Mouse (Mus musculus): Measurements from ENCODE around the gene Olfr1385. TPM values are rescaled to one million over a fixed set of nuclear protein-coding genes. Genes with fewer than 3 reads are reported as not detected.
"Not testable (repeated sequence)": the region's sequence is repeated elsewhere in the genome, so short reads cannot be mapped to it uniquely, and the experiment has no call there.

Gene Olfr1385
- not detected in 2 replicates for polyA plus RNA-seq (2015; fragmentation: Nextera tagmentation; extraction: Ambion mirVana)

GRCm38 (mm10) chr11:49488770-49489169 lies at the start of gene Olfr1385:
Gene Olfr1385 (plus strand): TSS chr11:49489070.
- WGBS (ENCODE audit: insufficient replicate concordance) = 44% methylated on average over 1 of the region's 1 CpGs
- H3K4me2 ChIP-seq; H3K9me3 ChIP-seq (replicated peaks); H3K27ac ChIP-seq; ATAC-seq (ENCODE audit: low read depth); H3K4me3 ChIP-seq (replicated peaks); H3K36me3 ChIP-seq; H3K4me1 ChIP-seq (replicated peaks); DNase-seq; H3K27me3 ChIP-seq; H3K9ac ChIP-seq: not testable (repeated sequence)

DNA sequence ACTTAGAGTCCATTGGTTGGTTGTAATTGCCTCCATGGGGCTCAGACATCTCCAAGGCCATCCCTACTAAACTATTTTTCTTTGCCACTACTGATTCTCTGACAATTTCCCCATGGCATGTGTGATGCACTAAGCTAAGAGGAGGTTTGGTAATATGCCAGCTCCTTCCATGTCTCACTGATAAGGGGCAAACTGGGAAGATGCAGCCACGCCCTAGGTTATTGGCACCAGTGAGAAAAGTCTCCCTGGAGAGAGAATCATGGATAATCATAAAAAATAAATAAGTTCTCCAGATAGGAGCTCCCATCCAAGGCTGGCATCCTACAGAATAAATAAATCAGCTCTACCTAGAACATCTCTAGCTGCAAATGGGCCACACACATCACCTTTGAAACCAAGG lies 33.8 kb upstream of the Olfr1385 start, which contains the start of gene Olfr1387:
Gene Olfr1387 (plus strand): TSS at position 301 of the 400 bp plus-strand sequence.
- ATAC-seq (ENCODE audit: low read depth) (no peak), DNase-seq (no peak)
- Histone ChIP-seq H3K36me3 (no peaks in the 10 kb centered on the region), H3K4me2 (no peak within 1 kb of the TSS), H3K27ac (no peak within 1 kb of the TSS), H3K9me3 (replicated peaks) (no peaks in the 10 kb centered on the region), H3K27me3 (no peaks in the 10 kb centered on the region), H3K4me3 (replicated peaks) (no peak within 1 kb of the TSS), H3K9ac (no peak within 1 kb of the TSS), H3K4me1 (replicated peaks) (no peaks in the 10 kb centered on the region)
- 55% methylated on average over 1 of the region's 1 CpGs for WGBS (ENCODE audit: insufficient replicate concordance)

DNA sequence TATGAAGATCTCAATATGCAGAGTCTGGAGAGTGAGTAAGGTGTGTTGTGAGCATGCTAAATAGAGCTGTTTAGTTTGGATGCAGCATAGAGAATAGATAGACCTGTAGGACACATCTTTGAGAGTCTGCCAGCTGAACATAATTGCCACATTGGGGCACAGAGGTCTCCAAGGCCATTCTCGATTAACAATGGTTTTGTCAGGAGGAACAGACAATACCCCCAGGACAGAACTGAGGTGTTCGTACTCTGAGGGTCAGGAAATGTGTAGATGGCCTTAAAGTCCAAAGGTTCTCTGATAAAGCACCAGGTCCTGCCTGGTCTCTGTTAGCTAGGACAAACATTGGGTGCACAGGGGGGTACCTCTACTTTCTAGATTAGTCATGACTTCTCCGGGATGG lies 24.1 kb upstream of the Olfr1385 start, which contains the start of gene Olfr1386:
Gene Olfr1386 (plus strand): TSS at position 301 of the 400 bp plus-strand sequence.
- 64% methylated on average over 3 of the region's 3 CpGs for WGBS (ENCODE audit: insufficient replicate concordance)
- not testable (repeated sequence) for DNase-seq; H3K9me3 ChIP-seq (replicated peaks); H3K27me3 ChIP-seq; H3K9ac ChIP-seq; ATAC-seq (ENCODE audit: low read depth); H3K4me2 ChIP-seq; H3K4me3 ChIP-seq (replicated peaks); H3K27ac ChIP-seq; H3K36me3 ChIP-seq; H3K4me1 ChIP-seq (replicated peaks)

GRCm38 (mm10) chr11:49485973-49486372 lies 2.9 kb upstream of the Olfr1385 start:
- H3K9ac ChIP-seq = no peak overlapping the region
- H3K27ac ChIP-seq = no peak overlapping the region
- H3K4me2 ChIP-seq = no peak overlapping the region
- H3K36me3 ChIP-seq = no peaks in the 10 kb centered on the region
- ATAC-seq (ENCODE audit: low read depth) = no peak
- H3K9me3 ChIP-seq (replicated peaks) = no peaks in the 10 kb centered on the region
- no peaks in the 10 kb centered on the region for H3K27me3 ChIP-seq
- no peak for DNase-seq
- no peak overlapping the region for H3K4me3 ChIP-seq (replicated peaks)
- WGBS (ENCODE audit: insufficient replicate concordance) = 41% methylated on average over 4 of the region's 4 CpGs
- no peaks in the 10 kb centered on the region for H3K4me1 ChIP-seq (replicated peaks)

DNA sequence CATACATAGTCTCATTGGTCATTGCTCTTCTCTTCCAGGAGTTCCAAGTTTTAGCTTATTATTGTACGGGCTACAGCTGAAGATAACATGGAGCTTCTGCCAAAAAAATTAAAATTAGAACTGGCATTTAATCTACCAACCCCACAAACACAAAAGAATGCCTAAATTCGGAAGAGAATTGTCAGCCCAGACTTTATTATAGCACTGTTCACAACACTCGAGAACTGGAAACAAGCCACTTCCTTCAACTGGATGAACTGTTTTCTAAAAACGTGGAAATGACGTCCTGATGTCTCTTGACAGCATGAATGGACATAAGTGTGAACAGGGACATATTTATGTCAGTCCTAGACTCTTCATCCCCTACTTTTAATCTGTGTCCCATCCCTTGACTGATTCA lies 29.2 kb downstream of the Olfr1385 start:
- Histone ChIP-seq H3K9me3 (replicated peaks) (no peaks in the 10 kb centered on the region), H3K27me3 (no peaks in the 10 kb centered on the region), H3K4me2 (no peak overlapping the region), H3K27ac (no peak overlapping the region), H3K4me3 (replicated peaks) (no peak overlapping the region), H3K36me3 (no peaks in the 10 kb centered on the region), H3K4me1 (replicated peaks) (no peaks in the 10 kb centered on the region), H3K9ac (no peak overlapping the region)
- 41% methylated on average over 5 of the region's 5 CpGs for WGBS (ENCODE audit: insufficient replicate concordance)
- ATAC-seq (ENCODE audit: low read depth) (no peak), DNase-seq (no peak)

- Histone ChIP-seq H3K27me3 (no peaks in the 10 kb centered on the region), H3K27ac (no peak within 1 kb of the TSS), H3K36me3 (no peaks in the 10 kb centered on the region), H3K4me2 (no peak within 1 kb of the TSS), H3K4me3 (replicated peaks) (no peak within 1 kb of the TSS), H3K9ac (no peak within 1 kb of the TSS), H3K4me1 (replicated peaks) (no peaks in the 10 kb centered on the region), H3K9me3 (replicated peaks) (no peaks in the 10 kb centered on the region)
- ATAC-seq (ENCODE audit: low read depth) = no peak
- DNase-seq = no peak
These were observed 30.5 kb downstream of the Olfr1385 start, which contains the start of gene Olfr1383 for GRCm38 (mm10) chr11:49519348-49519747. Gene Olfr1383 (plus strand): TSS chr11:49519648.

DNA sequence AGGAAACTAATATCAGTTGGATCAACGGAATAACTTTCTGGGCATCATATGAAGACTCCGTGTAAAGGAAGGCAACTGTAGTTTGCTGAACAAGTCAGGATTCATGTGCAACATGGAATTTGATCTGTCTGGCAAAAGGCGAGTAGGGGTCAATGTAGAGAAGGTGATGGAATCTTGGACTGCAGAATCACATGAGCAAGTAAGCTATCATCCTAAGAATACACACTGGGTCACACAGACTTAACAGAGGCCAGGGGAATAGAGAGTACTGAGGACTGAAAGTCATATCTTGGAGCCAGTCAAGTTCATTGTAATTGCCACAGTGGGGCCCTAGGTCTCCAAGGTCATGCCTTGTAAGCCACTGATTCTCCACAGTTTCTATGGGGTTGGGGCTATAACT lies 39.1 kb downstream of the Olfr1385 start, which contains the start of gene Olfr1382:
Gene Olfr1382 (plus strand): TSS at position 301 of the 400 bp plus-strand sequence.
- no peaks in the 10 kb centered on the region for H3K4me1 ChIP-seq (replicated peaks)
- H3K9ac ChIP-seq = no peak within 1 kb of the TSS
- H3K36me3 ChIP-seq = no peaks in the 10 kb centered on the region
- no peak for DNase-seq
- H3K9me3 ChIP-seq (replicated peaks) = no peaks in the 10 kb centered on the region
- H3K4me3 ChIP-seq (replicated peaks) = no peak within 1 kb of the TSS
- no peak within 1 kb of the TSS for H3K4me2 ChIP-seq
- H3K27me3 ChIP-seq = no peaks in the 10 kb centered on the region
- ATAC-seq (ENCODE audit: low read depth) = no peak
- H3K27ac ChIP-seq = no peak within 1 kb of the TSS
- 63% methylated on average over 3 of the region's 3 CpGs for WGBS (ENCODE audit: insufficient replicate concordance)

- no peak for DNase-seq
- no peak for ATAC-seq (ENCODE audit: low read depth)
- Histone ChIP-seq H3K4me1 (replicated peaks) (no peaks in the 10 kb centered on the region), H3K27me3 (no peaks in the 10 kb centered on the region), H3K9me3 (replicated peaks) (no peaks in the 10 kb centered on the region), H3K36me3 (no peaks in the 10 kb centered on the region), H3K27ac (no peak overlapping the region), H3K9ac (no peak overlapping the region), H3K4me2 (no peak overlapping the region), H3K4me3 (replicated peaks) (no peak overlapping the region)
These were observed 43.9 kb downstream of the Olfr1385 start for GRCm38 (mm10) chr11:49532761-49533160.

DNA sequence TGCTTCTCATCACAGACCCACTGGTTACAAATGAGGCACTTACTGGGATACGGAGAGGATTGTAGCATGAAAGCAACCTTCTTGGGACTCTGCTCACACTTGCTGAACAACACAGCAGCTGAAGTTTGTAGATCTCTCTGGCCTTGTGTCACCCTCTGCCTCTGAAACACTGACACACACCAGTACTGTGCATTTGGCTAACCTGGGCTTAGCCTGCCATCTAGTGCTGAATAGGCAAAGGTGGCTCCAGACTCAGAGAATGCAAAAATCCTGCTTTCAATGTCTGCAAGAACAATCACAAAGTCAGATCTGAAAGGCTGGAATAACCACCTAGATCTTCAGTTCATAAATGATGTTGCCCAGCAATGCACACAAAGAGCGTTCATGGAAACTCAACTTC lies 47.8 kb downstream of the Olfr1385 start:
- not testable (repeated sequence) for H3K4me3 ChIP-seq (replicated peaks); DNase-seq; H3K27ac ChIP-seq; ATAC-seq (ENCODE audit: low read depth); H3K9me3 ChIP-seq (replicated peaks); H3K27me3 ChIP-seq; H3K4me1 ChIP-seq (replicated peaks); H3K4me2 ChIP-seq; H3K36me3 ChIP-seq; H3K9ac ChIP-seq
- 69% methylated on average over 2 of the region's 2 CpGs for WGBS (ENCODE audit: insufficient replicate concordance)

GRCm38 (mm10) chr11:49543149-49543548 lies 54.3 kb downstream of the Olfr1385 start, which contains the start of gene Olfr1381:
Gene Olfr1381 (plus strand): TSS chr11:49543449.
- H3K9ac ChIP-seq; DNase-seq; H3K4me1 ChIP-seq (replicated peaks); H3K27ac ChIP-seq; H3K4me3 ChIP-seq (replicated peaks); H3K9me3 ChIP-seq (replicated peaks); H3K27me3 ChIP-seq; H3K36me3 ChIP-seq; H3K4me2 ChIP-seq; ATAC-seq (ENCODE audit: low read depth): not testable (repeated sequence)
- 63% methylated on average over 3 of the region's 3 CpGs for WGBS (ENCODE audit: insufficient replicate concordance)

Measured in liver, embryonic 13.5 days (tissue).